Mouse (Mus musculus): Measurements from ENCODE around the gene Rps24.

DNA sequence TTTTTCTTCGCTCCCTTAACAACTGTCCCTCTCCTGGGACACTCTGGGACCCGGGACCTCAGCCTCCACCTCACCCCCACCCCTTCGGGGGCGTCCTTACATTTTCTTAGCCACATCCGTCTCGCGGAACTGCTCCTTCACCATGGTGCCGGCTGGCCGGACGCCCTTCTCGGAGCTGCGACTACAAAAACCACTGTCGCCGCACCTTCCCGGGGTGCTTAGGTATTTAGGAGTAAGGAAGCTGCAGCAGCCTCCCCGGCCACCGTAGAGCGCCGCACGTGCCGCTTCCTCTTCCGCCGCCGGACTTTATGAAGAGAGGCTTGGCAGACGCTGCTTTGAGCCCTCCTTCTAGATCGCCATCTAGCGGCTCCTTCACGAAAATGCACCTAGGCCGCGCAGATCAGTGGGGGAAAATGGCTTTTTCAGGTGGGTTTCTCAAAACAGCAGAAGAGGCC, at the start of gene Rps24, which contains the start of gene Polr3a:
- TF ChIP-seq GATA1 (IDR thresholded peaks at IDR 0.05; ENCODE audit: low read length), result no peak
- TF ChIP-seq TAL1 (IDR thresholded peaks at IDR 0.05; ENCODE audit: low read length), result no peak

All from erythroblast, embryonic 14.5 days (primary cell).